In genomic region chr11:68208023-68208422, GRCm38 (mm10) we compare ENCODE assay signal across 17 mouse cellular contexts.
DNase-seq lines count a peak whose midpoint lies in the region; ATAC-seq and TF ChIP-seq lines count a peak whose summit lies in the region.
"Had no signal": no experiment of that assay in that cellular context is flagged by ENCODE, and none has a peak within 500 bp of the region (broad histone marks: within the 10 kb centered on the region; RNA-seq: fewer than 3 reads in every experiment).

No protein-coding gene starts in this region.

- no peak for TF ChIP-seq POLR2A in heart, adult 2 months (IDR thresholded peaks at IDR 0.05; ENCODE audit: insufficient read depth, low read depth, low read length)
- TF ChIP-seq POLR2A in lung, adult 2 months (IDR thresholded peaks at IDR 0.05; ENCODE audit: borderline replicate concordance, extremely low read depth, low read depth, low read length): no peak

- intact Hi-C loops in heart, adult 2 months (cut with DNase I): no loop called here

- H3K4me2 ChIP-seq in lung, embryonic 14.5 days: no peak overlapping the region
- no peak overlapping the region for H3K4me2 ChIP-seq in lung, embryonic 15.5 days
- no peak overlapping the region for H3K4me2 ChIP-seq in stomach, embryonic 15.5 days
- H3K4me2 ChIP-seq: forebrain, embryonic 15.5 days; heart, embryonic 15.5 days had no signal

- no peaks in the 10 kb centered on the region for H3K27me3 ChIP-seq in heart, adult 2 months (ENCODE audit: control insufficient read depth, insufficient read depth, low read length)
- H3K27me3 ChIP-seq in lung, embryonic 14.5 days (ENCODE audit: insufficient read depth, low read length): no peaks in the 10 kb centered on the region
- no peaks in the 10 kb centered on the region for H3K27me3 ChIP-seq in lung, embryonic 15.5 days
- no peaks in the 10 kb centered on the region for H3K27me3 ChIP-seq in stomach, embryonic 15.5 days (replicated peaks)
- H3K27me3 ChIP-seq: forebrain, embryonic 15.5 days; heart, embryonic 15.5 days had no signal

- no peak for TF ChIP-seq CTCF in heart, adult 2 months (IDR thresholded peaks at IDR 0.05)
- no peak for TF ChIP-seq CTCF in lung, embryonic 14.5 days (IDR thresholded peaks at IDR 0.05; ENCODE audit: low read depth)
- no peak for TF ChIP-seq CTCF in lung, adult 2 months (IDR thresholded peaks at IDR 0.05; ENCODE audit: insufficient read depth, low read length)

- H3K36me3 ChIP-seq in heart, adult 2 months (ENCODE audit: control insufficient read depth, insufficient read depth, low read length): no peaks in the 10 kb centered on the region
- no peaks in the 10 kb centered on the region for H3K36me3 ChIP-seq in lung, embryonic 14.5 days (ENCODE audit: insufficient read depth)
- no peaks in the 10 kb centered on the region for H3K36me3 ChIP-seq in lung, embryonic 15.5 days
- no peaks in the 10 kb centered on the region for H3K36me3 ChIP-seq in stomach, embryonic 15.5 days
- H3K36me3 ChIP-seq: forebrain, embryonic 15.5 days had no signal

- no peak for ATAC-seq in lung, embryonic 14.5 days (ENCODE audit: insufficient read depth)
- no peak for ATAC-seq in lung, embryonic 15.5 days (ENCODE audit: borderline replicate concordance, extremely low read depth, low FRiP score, low TSS enrichment)
- no peak for ATAC-seq in stomach, embryonic 15.5 days (ENCODE audit: insufficient read depth, low FRiP score, low read depth)
- ATAC-seq: forebrain, embryonic 15.5 days had no signal

- H3K27ac ChIP-seq in heart, adult 2 months: no peak overlapping the region; the same call in 1 of the 2 replicates
- peak overlapping the region; percentile 26; the same call in 1 of the 2 replicates for H3K27ac ChIP-seq in lung, embryonic 14.5 days (ENCODE audit: low read depth)
- 0 out of 2 replicates have a peak overlapping the region, but pooled peaks have one; percentile 70 for H3K27ac ChIP-seq in lung, embryonic 15.5 days
- H3K27ac ChIP-seq in stomach, embryonic 15.5 days: peak overlapping the region; percentile 68
- H3K27ac ChIP-seq: forebrain, embryonic 15.5 days; liver, embryonic 14.5 days had no signal

- TF ChIP-seq EP300 in heart, adult 2 months (IDR thresholded peaks at IDR 0.05; ENCODE audit: insufficient read depth, low read depth, low read length): no peak

- peaks cover 6% of the 10 kb centered on the region; the same call in 1 of the 2 replicates for H3K4me1 ChIP-seq in heart, adult 2 months (ENCODE audit: control insufficient read depth, insufficient read depth, low read length)
- peaks cover 28% of the 10 kb centered on the region for H3K4me1 ChIP-seq in lung, embryonic 14.5 days (ENCODE audit: insufficient read depth)
- H3K4me1 ChIP-seq in lung, adult 2 months (ENCODE audit: control insufficient read depth, insufficient read depth, low read length): peaks cover 5% of the 10 kb centered on the region
- H3K4me1 ChIP-seq in lung, embryonic 15.5 days: peaks cover 57% of the 10 kb centered on the region
- peaks cover 17% of the 10 kb centered on the region for H3K4me1 ChIP-seq in stomach, embryonic 15.5 days
- H3K4me1 ChIP-seq: forebrain, embryonic 15.5 days had no signal

- peak; percentile 94 for DNase-seq in heart, adult 11 months
- no peak for DNase-seq in heart, adult 2 months
- DNase-seq in lung, embryonic 14.5 days: peak; percentile 68
- no peak for DNase-seq in lung, adult 2 months
- no peak for DNase-seq in retina, postnatal 1 day
- DNase-seq in spleen, adult 18-20 months: no peak
- DNase-seq: adrenal gland, adult 8-10 months; cerebellum, adult 11 months; left cerebral cortex, postnatal 4 days; midbrain, embryonic 14.5 days; right cerebral cortex, adult 18-20 months had no signal

- H3K9me3 ChIP-seq in lung, embryonic 14.5 days (ENCODE audit: low read depth, low read length): no peaks in the 10 kb centered on the region
- no peaks in the 10 kb centered on the region for H3K9me3 ChIP-seq in lung, embryonic 15.5 days
- H3K9me3 ChIP-seq in stomach, embryonic 15.5 days: no peaks in the 10 kb centered on the region
- H3K9me3 ChIP-seq: forebrain, embryonic 15.5 days; heart, embryonic 15.5 days had no signal

- H3K9ac ChIP-seq in heart, adult 2 months (ENCODE audit: low read depth, low read length): no peak overlapping the region
- no peak overlapping the region for H3K9ac ChIP-seq in lung, embryonic 14.5 days
- H3K9ac ChIP-seq in lung, embryonic 15.5 days: no peak overlapping the region
- no peak overlapping the region for H3K9ac ChIP-seq in stomach, embryonic 15.5 days
- H3K9ac ChIP-seq: forebrain, embryonic 15.5 days; heart, embryonic 15.5 days; liver, embryonic 14.5 days had no signal

- H3K4me3 ChIP-seq in heart, adult 2 months: no peak overlapping the region
- no peak overlapping the region for H3K4me3 ChIP-seq in lung, embryonic 14.5 days (ENCODE audit: low read depth, low read length)
- no peak overlapping the region for H3K4me3 ChIP-seq in lung, adult 2 months (replicated peaks; ENCODE audit: extremely low read depth, low read depth, low read length)
- no peak overlapping the region for H3K4me3 ChIP-seq in lung, embryonic 15.5 days
- H3K4me3 ChIP-seq in stomach, embryonic 15.5 days (replicated peaks): no peak overlapping the region
- H3K4me3 ChIP-seq: forebrain, embryonic 15.5 days; heart, embryonic 15.5 days; myocyte had no signal

- no peaks in the 10 kb centered on the region for H3K79me2 ChIP-seq in heart, adult 2 months (replicated peaks; ENCODE audit: control insufficient read depth, insufficient read depth, low read length)

- 91% methylated on average over 2 of the region's 2 CpGs for WGBS in heart, adult 2 months
- WGBS in lung, embryonic 14.5 days: 28% methylated on average over 2 of the region's 2 CpGs
- WGBS in lung, adult 2 months: 66% methylated on average over 2 of the region's 2 CpGs
- 33% methylated on average over 2 of the region's 2 CpGs for WGBS in lung, embryonic 15.5 days
- WGBS in stomach, embryonic 15.5 days: 53% methylated on average over 2 of the region's 2 CpGs

Comparison
In these comparisons a context has a peak if more than half of its experiments do, and no peak if none do; other contexts are left out.
1. DNase-seq: peak in heart, adult 11 months (single experiment) and lung, embryonic 14.5 days (single experiment); none in heart, adult 2 months (0 of 2), lung, adult 2 months (single experiment), retina, postnatal 1 day (single experiment) and spleen, adult 18-20 months (0 of 2).